Mouse (Mus musculus) stomach, embryonic 16.5 days (tissue): Measurements from ENCODE around the gene Arhgap23. TPM values are rescaled to one million over a fixed set of nuclear protein-coding genes. Genes with fewer than 3 reads are reported as not detected.

Experiments used
- ATAC-seq: fragments of 200-750 bp; cut with Nextera tagmentation; 2 replicates; pipeline ENCODE4 v1.8.0; 2017; ENCODE audit warnings: moderate number of reproducible peaks, moderate TSS enrichment; ENCODE audit not compliant: insufficient read depth, low FRiP score
- H3K27ac ChIP-seq: fragments of 300-500 bp; sonication (generic); 2 replicates; pipeline ENCODE4 v1.5.1; 2014; ENCODE audit warnings: low read length
- H3K27me3 ChIP-seq: fragments of 300-500 bp; sonication (generic); 2 replicates; pipeline ENCODE4 v1.6.1; 2014; ENCODE audit warnings: low read length, control low read depth, mixed read lengths; ENCODE audit not compliant: control insufficient read depth, insufficient read depth
- H3K36me3 ChIP-seq: fragments of 300-500 bp; sonication (generic); 2 replicates; pipeline ENCODE4 v1.6.1; 2014; ENCODE audit warnings: low read length; ENCODE audit not compliant: control insufficient read depth, insufficient read depth
- H3K4me1 ChIP-seq: fragments of 300-500 bp; sonication (generic); 2 replicates; pipeline ENCODE4 v1.6.1; 2014; ENCODE audit warnings: low read length, control low read depth, mixed read lengths; ENCODE audit not compliant: control insufficient read depth, insufficient read depth
- H3K4me2 ChIP-seq: fragments of 300-500 bp; sonication (generic); 2 replicates; pipeline ENCODE4 v1.6.1; 2014; ENCODE audit warnings: low read depth, low read length, mixed read lengths
- H3K4me3 ChIP-seq: fragments of 300-500 bp; sonication (generic); replicated peaks from 2 replicates; pipeline ENCODE4 v1.5.1; 2014; ENCODE audit warnings: mild to moderate bottlenecking, low read length
- H3K9ac ChIP-seq: fragments of 300-500 bp; sonication (generic); 2 replicates; pipeline ENCODE4 v1.6.1; 2014; ENCODE audit warnings: low read length
- H3K9me3 ChIP-seq: fragments of 300-500 bp; sonication (generic); replicated peaks from 2 replicates; pipeline ENCODE4 v1.6.1; 2016; ENCODE audit warnings: low read length, control low read depth; ENCODE audit not compliant: control insufficient read depth
- WGBS: fragments of 180-500 bp; shearing (Covaris S2); extraction: QIAGEN DNeasy Blood & Tissue Kit; methylation state at CpG from one replicate; pipeline ENCODE4 v1.1.7; 2014; 5-methylcytosine and 5-hydroxymethylcytosine counted together
- polyA plus RNA-seq: library from polyadenylated mRNA; unstranded; fragments of >200 nt; fragmentation: Nextera tagmentation; extraction: Ambion mirVana; gene quantifications from 2 replicates; pipeline ENCODE4 v1.2.1, GENCODE M21; 2015

The Arhgap23 gene
- polyA plus RNA-seq, 1 experiment from 2014 or later = 4.4 TPM

GRCm38 (mm10) chr11:97523827-97524261, 108.5 kb downstream of the Arhgap23 start:
- Histone ChIP-seq H3K9ac (peak overlapping the region; percentile 16; the same call in 1 of the 2 replicates), H3K36me3 (no peaks in the 10 kb centered on the region), H3K9me3 (no peaks in the 10 kb centered on the region), H3K4me2 (no peak overlapping the region), H3K27me3 (no peaks in the 10 kb centered on the region), H3K4me3 (no peak overlapping the region), H3K4me1 (peaks cover 7% of the 10 kb centered on the region; the same call in 1 of the 2 replicates), H3K27ac (no peak overlapping the region)
- 24% methylated on average over 1 of the region's 1 CpGs for WGBS
- no peak for ATAC-seq

GRCm38 (mm10) chr11:97524306-97524705, 109.0 kb downstream of the Arhgap23 start:
- Histone ChIP-seq H3K4me1 (peaks cover 7% of the 10 kb centered on the region; the same call in 1 of the 2 replicates), H3K4me3 (no peak overlapping the region), H3K9ac (no peak overlapping the region), H3K27me3 (no peaks in the 10 kb centered on the region), H3K36me3 (no peaks in the 10 kb centered on the region), H3K4me2 (no peak overlapping the region), H3K9me3 (no peaks in the 10 kb centered on the region), H3K27ac (no peak overlapping the region)
- ATAC-seq = no peak
- WGBS = 35% methylated on average over 9 of the region's 9 CpGs

- Histone ChIP-seq H3K36me3 (no peaks in the 10 kb centered on the region), H3K4me2 (no peak overlapping the region), H3K27me3 (no peaks in the 10 kb centered on the region), H3K4me1 (peaks cover 7% of the 10 kb centered on the region; the same call in 1 of the 2 replicates), H3K4me3 (no peak overlapping the region), H3K9me3 (no peaks in the 10 kb centered on the region), H3K9ac (no peak overlapping the region), H3K27ac (no peak overlapping the region)
- ATAC-seq = no peak; the same call in 1 of the 2 replicates
- WGBS = 82% methylated on average over 6 of the region's 6 CpGs
These were observed 110.0 kb downstream of the Arhgap23 start for GRCm38 (mm10) chr11:97525313-97525712.

DNA sequence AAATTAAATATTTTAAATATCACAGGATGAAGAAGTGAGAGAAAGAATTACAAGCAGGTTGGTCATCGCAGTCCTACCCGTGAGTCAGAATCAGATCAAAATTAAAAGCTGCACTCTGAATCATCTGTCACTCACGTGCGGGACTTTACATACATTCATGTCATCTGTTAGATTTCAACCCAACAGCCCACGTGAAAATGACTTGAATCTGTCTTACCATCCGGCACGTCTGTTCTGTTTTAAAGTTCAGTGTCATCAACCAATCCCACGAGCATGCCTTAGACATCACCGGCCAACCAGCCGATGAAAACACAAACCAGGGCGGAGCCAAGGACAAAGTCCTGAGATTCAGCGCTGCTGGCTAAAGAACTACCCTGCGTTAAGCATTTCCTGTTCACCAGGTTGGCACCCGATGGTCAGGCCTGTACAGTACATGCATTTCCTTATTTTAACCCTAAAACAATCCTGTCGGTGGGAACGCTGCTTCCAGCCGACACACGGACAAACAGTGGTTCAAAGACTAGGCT, 113.0 kb downstream of the Arhgap23 start:
- WGBS = 67% methylated on average over 18 of the region's 18 CpGs

GRCm38 (mm10) chr11:97530069-97530468, 114.7 kb downstream of the Arhgap23 start:
- Histone ChIP-seq H3K4me3 (no peak overlapping the region), H3K27me3 (peaks cover 36% of the 10 kb centered on the region), H3K27ac (no peak overlapping the region), H3K36me3 (no peaks in the 10 kb centered on the region), H3K4me2 (no peak overlapping the region), H3K9me3 (no peaks in the 10 kb centered on the region), H3K4me1 (peaks cover 15% of the 10 kb centered on the region), H3K9ac (no peak overlapping the region)
- 78% methylated on average over 6 of the region's 6 CpGs for WGBS
- no peak for ATAC-seq

More for the DNA sequence above, 113.0 kb downstream of the Arhgap23 start:
- Histone ChIP-seq H3K4me3 (no peak overlapping the region), H3K27ac (no peak overlapping the region), H3K27me3 (peaks cover 20% of the 10 kb centered on the region), H3K4me1 (peaks cover 14% of the 10 kb centered on the region; the same call in 1 of the 2 replicates), H3K9ac (no peak overlapping the region), H3K9me3 (no peaks in the 10 kb centered on the region), H3K36me3 (no peaks in the 10 kb centered on the region), H3K4me2 (no peak overlapping the region)
- no peak for ATAC-seq

DNA sequence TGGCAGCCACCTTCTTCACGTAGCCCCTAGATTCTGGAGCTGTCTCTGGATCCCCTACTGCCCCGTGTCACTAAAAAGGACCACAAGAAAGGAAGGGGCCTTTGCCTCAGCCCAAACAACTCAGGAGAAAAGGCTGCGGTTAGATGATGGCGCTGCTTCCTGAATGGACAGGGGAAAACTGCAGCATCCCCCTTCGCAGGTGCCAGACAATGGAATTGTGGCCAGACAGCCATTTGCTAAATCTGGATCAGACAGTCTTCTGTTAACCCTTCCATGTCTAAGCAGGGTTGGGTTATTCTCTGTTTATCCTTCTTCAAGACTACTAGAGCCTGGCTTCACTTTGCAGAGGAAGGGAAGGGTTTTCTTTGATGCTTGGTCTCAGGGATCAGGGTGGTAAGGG, 115.6 kb downstream of the Arhgap23 start:
- Histone ChIP-seq H3K9ac (no peak overlapping the region), H3K27me3 (peaks cover 45% of the 10 kb centered on the region), H3K4me2 (no peak overlapping the region), H3K9me3 (no peaks in the 10 kb centered on the region), H3K36me3 (no peaks in the 10 kb centered on the region), H3K4me1 (peaks cover 16% of the 10 kb centered on the region), H3K4me3 (no peak overlapping the region), H3K27ac (no peak overlapping the region)
- no peak for ATAC-seq
- WGBS = 64% methylated on average over 5 of the region's 5 CpGs

DNA sequence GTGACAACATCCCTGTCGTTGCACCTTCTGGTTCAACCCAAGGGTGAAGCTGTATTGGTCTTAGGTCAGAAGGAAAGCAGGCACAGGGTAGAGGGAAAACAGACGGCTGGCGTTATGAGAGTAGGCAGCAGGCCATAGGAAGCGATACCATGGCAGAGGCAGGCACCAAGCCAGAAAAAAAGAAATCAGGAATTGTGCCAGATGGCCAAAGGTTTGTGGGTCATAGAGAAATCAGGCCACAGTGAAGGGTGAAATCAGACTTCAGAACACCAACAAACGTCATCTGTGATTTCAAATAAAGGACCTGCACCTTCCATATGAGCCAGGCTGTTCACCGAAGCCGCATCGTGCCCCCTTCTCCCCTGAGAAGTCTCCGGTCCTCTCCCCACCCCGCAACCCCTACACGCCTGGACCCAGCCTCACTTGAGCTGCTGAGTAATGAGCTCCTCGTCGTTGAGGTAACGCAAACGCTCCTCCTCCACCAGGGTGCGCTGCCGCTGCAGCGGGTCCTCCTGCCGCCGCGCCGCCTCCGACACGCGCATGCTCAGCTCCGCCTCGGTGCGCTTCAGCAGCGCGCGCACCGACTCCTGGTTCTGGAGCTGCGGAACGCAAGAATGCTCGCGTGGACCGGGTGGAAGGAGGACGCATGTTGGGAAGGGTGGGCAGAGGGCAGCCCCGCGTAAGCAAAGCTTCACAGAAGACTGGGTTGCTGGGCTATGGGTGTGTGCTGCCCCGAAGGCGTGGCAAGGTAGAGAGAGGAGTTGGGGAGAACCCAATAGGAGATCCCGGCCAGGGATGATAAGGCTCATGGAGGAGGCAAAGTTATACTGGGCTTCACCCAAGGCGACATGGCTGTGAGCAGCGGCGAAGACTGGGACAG, 116.3 kb downstream of the Arhgap23 start:
- ATAC-seq = peak; percentile 64; the same call in 1 of the 2 replicates
- 6% methylated on average over 46 of the region's 46 CpGs for WGBS
- H3K27ac ChIP-seq = no peak overlapping the region
- no peaks in the 10 kb centered on the region for H3K9me3 ChIP-seq
- H3K4me1 ChIP-seq = peaks cover 16% of the 10 kb centered on the region
- peak overlapping the region; percentile 65 for H3K9ac ChIP-seq
- H3K27me3 ChIP-seq = peaks cover 52% of the 10 kb centered on the region
- H3K36me3 ChIP-seq = no peaks in the 10 kb centered on the region
- peak overlapping the region; percentile 95 for H3K4me2 ChIP-seq
- H3K4me3 ChIP-seq = peak overlapping the region; percentile 52

DNA sequence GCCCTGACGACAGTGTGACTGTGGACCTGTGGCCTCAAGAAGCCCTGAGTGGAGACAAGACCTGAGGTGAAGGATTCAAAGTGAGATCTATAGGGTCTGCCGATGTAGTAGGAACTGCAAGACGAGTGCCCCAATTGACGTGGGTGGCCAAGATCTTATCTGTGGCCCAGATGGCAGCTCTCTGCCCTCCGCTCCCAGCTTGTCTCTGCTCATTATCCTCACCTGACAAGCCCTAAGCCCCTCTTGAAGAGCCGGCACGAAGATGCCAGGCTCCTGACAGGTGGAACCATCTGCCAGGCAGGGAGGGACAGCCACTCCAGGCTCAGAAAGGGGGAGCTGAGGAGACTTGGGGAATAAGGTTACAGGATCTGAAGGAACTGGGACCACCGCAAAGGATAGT, 117.0 kb downstream of the Arhgap23 start:
- peaks cover 58% of the 10 kb centered on the region for H3K27me3 ChIP-seq
- no peak overlapping the region for H3K4me3 ChIP-seq
- no peak overlapping the region for H3K27ac ChIP-seq
- no peaks in the 10 kb centered on the region for H3K36me3 ChIP-seq
- ATAC-seq = no peak
- H3K9ac ChIP-seq = no peak overlapping the region
- no peaks in the 10 kb centered on the region for H3K9me3 ChIP-seq
- peak overlapping the region; percentile 95; the same call in 1 of the 2 replicates for H3K4me2 ChIP-seq
- peaks cover 16% of the 10 kb centered on the region for H3K4me1 ChIP-seq
- 10% methylated on average over 8 of the region's 8 CpGs for WGBS

GRCm38 (mm10) chr11:97532950-97533582, 117.7 kb downstream of the Arhgap23 start:
- Histone ChIP-seq H3K27me3 (peaks cover 65% of the 10 kb centered on the region), H3K4me2 (peak overlapping the region; percentile 32), H3K4me1 (peaks cover 16% of the 10 kb centered on the region), H3K27ac (no peak overlapping the region), H3K9me3 (no peaks in the 10 kb centered on the region), H3K9ac (0 out of 2 replicates have a peak overlapping the region, but pooled peaks have one; percentile 10), H3K36me3 (no peaks in the 10 kb centered on the region), H3K4me3 (peak overlapping the region; percentile 16)
- ATAC-seq = peak; percentile 37; the same call in 1 of the 2 replicates
- 3% methylated on average over 20 of the region's 20 CpGs for WGBS
